Mouse (Mus musculus) CH12.LX (cell line): ENCODE data around the gene Pknox1. TPM values are rescaled to one million over a fixed set of nuclear protein-coding genes. Genes with fewer than 3 reads are reported as not detected.

Experiments used
- DNase-seq: peaks from one replicate; pipeline ENCODE4 v3.0.0-alpha.2; 2013; ENCODE audit errors: extremely low read depth
- H3K27ac ChIP-seq: 2 replicates; pipeline ENCODE4 v1.5.1; 2012; ENCODE audit warnings: low read depth, mild to moderate bottlenecking, control low read depth, moderate library complexity; ENCODE audit not compliant: insufficient read depth
- H3K27me3 ChIP-seq: replicated peaks from 2 replicates; pipeline ENCODE3; 2012; ENCODE audit warnings: inconsistent platforms
- H3K36me3 ChIP-seq, 2 experiments: replicated peaks in 1 of 2; 2 replicates each; pipeline versions ENCODE3 to v1.6.1; 2012; ENCODE audit warnings: inconsistent platforms in 1 of 2, low read length in 1 of 2, mild to moderate bottlenecking in 1 of 2, mixed read lengths in 1 of 2, moderate library complexity in 1 of 2; ENCODE audit not compliant: control insufficient read depth in 1 of 2, insufficient read depth in 1 of 2
- H3K4me1 ChIP-seq, 2 experiments: 2 replicates each; pipeline ENCODE4 v1.6.1; 2012; ENCODE audit warnings: inconsistent platforms in 1 of 2, moderate library complexity in 1 of 2; ENCODE audit not compliant: insufficient read depth in 2 of 2, control insufficient read depth in 1 of 2
- H3K4me2 ChIP-seq: 2 replicates; pipeline ENCODE4 v1.6.1; 2012; ENCODE audit warnings: low read depth, mild to moderate bottlenecking, control low read depth; ENCODE audit not compliant: poor library complexity, insufficient read depth, severe bottlenecking
- H3K4me3 ChIP-seq, 3 experiments: fragments of 150-350 bp in 1 of 3; sonication (generic) in 1 of 3; replicated peaks in 1 of 3; 2 replicates each; pipeline versions ENCODE3 to v1.5.1; 2011 to 2012; ENCODE audit warnings: low read depth in 2 of 3, low read length in 2 of 3, mild to moderate bottlenecking in 2 of 3, moderate library complexity in 2 of 3, control low read depth in 1 of 3, improper control_type of control experiment in 1 of 3, inconsistent platforms in 1 of 3, mixed read lengths in 1 of 3; ENCODE audit not compliant: poor library complexity in 1 of 3
- H3K79me2 ChIP-seq: replicated peaks from 2 replicates; pipeline ENCODE4 v1.6.1; 2012; ENCODE audit warnings: mild to moderate bottlenecking, moderate library complexity; ENCODE audit not compliant: control insufficient read depth, poor library complexity, insufficient read depth, severe bottlenecking; ENCODE audit errors: extremely low read depth
- H3K9ac ChIP-seq: 2 replicates; pipeline ENCODE4 v1.6.1; 2012; ENCODE audit warnings: low read depth, mild to moderate bottlenecking, control low read depth, moderate library complexity; ENCODE audit not compliant: insufficient read depth
- H3K9me3 ChIP-seq: replicated peaks from 2 replicates; pipeline ENCODE3; 2012; ENCODE audit warnings: low read length, inconsistent platforms, mixed read lengths
- BHLHE40 ChIP-seq: IDR thresholded peaks from 2 replicates; pipeline ENCODE4 v1.6.1; 2011; ENCODE audit warnings: mild to moderate bottlenecking, low read depth, low read length, improper control_type of control experiment
- CHD1 ChIP-seq: IDR thresholded peaks from 2 replicates; pipeline ENCODE4 v1.6.1; 2012; ENCODE audit warnings: low read depth, low read length, improper control_type of control experiment, inconsistent platforms
- CHD2 ChIP-seq: IDR thresholded peaks from 2 replicates; pipeline ENCODE4 v1.6.1; 2011; ENCODE audit warnings: low read length, improper control_type of control experiment
- ELF1 ChIP-seq: IDR thresholded peaks from 2 replicates; pipeline ENCODE4 v1.6.1; 2014; ENCODE audit warnings: low read depth, mild to moderate bottlenecking, inconsistent platforms, low read length, improper control_type of control experiment
- EP300 ChIP-seq: IDR thresholded peaks from 2 replicates; pipeline ENCODE4 v1.6.1; 2011; ENCODE audit warnings: low read length, improper control_type of control experiment
- ETS1 ChIP-seq: conservative IDR thresholded peaks from 2 replicates; pipeline ENCODE4 v1.6.1; 2012; ENCODE audit warnings: low read depth, mild to moderate bottlenecking, inconsistent platforms, low read length, improper control_type of control experiment, moderate library complexity
- GABPA ChIP-seq: IDR thresholded peaks from 2 replicates; pipeline ENCODE4 v1.6.1; 2012; ENCODE audit warnings: low read depth, low read length, improper control_type of control experiment, inconsistent platforms; ENCODE audit not compliant: insufficient replicate concordance
- IRF4 ChIP-seq: IDR thresholded peaks from 2 replicates; pipeline ENCODE4 v1.6.1; 2014; ENCODE audit warnings: low read depth, mild to moderate bottlenecking, inconsistent platforms, low read length, improper control_type of control experiment
- JUN ChIP-seq: IDR thresholded peaks from 2 replicates; pipeline ENCODE4 v1.6.1; 2011; ENCODE audit warnings: low read depth, mild to moderate bottlenecking, low read length, improper control_type of control experiment, moderate library complexity; ENCODE audit not compliant: insufficient read depth
- JUND ChIP-seq: conservative IDR thresholded peaks from 2 replicates; pipeline ENCODE4 v1.6.1; 2011; ENCODE audit warnings: low read depth, low read length, improper control_type of control experiment
- MEF2A ChIP-seq: IDR thresholded peaks from 2 replicates; pipeline ENCODE4 v1.6.1; 2014; ENCODE audit warnings: low read depth, mild to moderate bottlenecking, inconsistent platforms, low read length, improper control_type of control experiment, borderline replicate concordance
- MXI1 ChIP-seq: IDR thresholded peaks from 2 replicates; pipeline ENCODE4 v1.6.1; 2011; ENCODE audit warnings: mild to moderate bottlenecking, low read depth, low read length, improper control_type of control experiment
- MYC ChIP-seq: IDR thresholded peaks from 2 replicates; pipeline ENCODE4 v1.6.1; 2011; ENCODE audit warnings: low read depth, mild to moderate bottlenecking, improper control_type of control experiment, low read length
- NELFE ChIP-seq: IDR thresholded peaks from 2 replicates; pipeline ENCODE4 v1.6.1; 2011; ENCODE audit warnings: low read depth, low read length, improper control_type of control experiment
- PAX5 ChIP-seq: IDR thresholded peaks from 2 replicates; pipeline ENCODE4 v1.6.1; 2012; ENCODE audit warnings: low read length, inconsistent platforms, mixed read lengths
- POLR2AphosphoS2 ChIP-seq: IDR thresholded peaks from 2 replicates; pipeline ENCODE4 v1.6.1; 2011; ENCODE audit warnings: low read depth, low read length, improper control_type of control experiment
- RAD21 ChIP-seq: IDR thresholded peaks from 2 replicates; pipeline ENCODE4 v1.6.1; 2011; ENCODE audit warnings: low read depth, mild to moderate bottlenecking, low read length, improper control_type of control experiment, moderate library complexity
- SMC3 ChIP-seq: IDR thresholded peaks from 2 replicates; pipeline ENCODE4 v1.6.1; 2011; ENCODE audit warnings: low read depth, low read length, improper control_type of control experiment
- TBP ChIP-seq: conservative IDR thresholded peaks from 2 replicates; pipeline ENCODE4 v1.6.1; 2011; ENCODE audit warnings: low read depth, low read length, improper control_type of control experiment
- TCF12 ChIP-seq: IDR thresholded peaks from 2 replicates; pipeline ENCODE4 v1.6.1; 2014; ENCODE audit warnings: low read depth, mild to moderate bottlenecking, inconsistent platforms, low read length, improper control_type of control experiment
- USF1 ChIP-seq: IDR thresholded peaks from 2 replicates; pipeline ENCODE4 v1.6.1; 2014; ENCODE audit warnings: low read depth, mild to moderate bottlenecking, inconsistent platforms, low read length, improper control_type of control experiment
- USF2 ChIP-seq: conservative IDR thresholded peaks from 2 replicates; pipeline ENCODE4 v1.6.1; 2011; ENCODE audit warnings: low read depth, low read length, improper control_type of control experiment
- ZC3H11A ChIP-seq: IDR thresholded peaks from 2 replicates; pipeline ENCODE4 v1.6.1; 2012; ENCODE audit warnings: low read depth, mild to moderate bottlenecking, inconsistent platforms, low read length, improper control_type of control experiment
- ZNF384 ChIP-seq: IDR thresholded peaks from 2 replicates; pipeline ENCODE4 v1.6.1; 2012; ENCODE audit warnings: low read depth, low read length, improper control_type of control experiment, inconsistent platforms
- dilution Hi-C: fragments of 300-500 bp; cut with MboI; formaldehyde crosslinking; loops from 2 replicates; pipeline ENCODE4 v1.14.3; 2020; ENCODE audit warnings: low sequenced_read_pairs; ENCODE audit not compliant: extremely low pct_unique_long_range_greater_than_20kb, extremely low pct_ligation_motif_present
- in situ Hi-C: fragments of 300-500 bp; cut with MboI; formaldehyde crosslinking; loops from 3 replicates; pipeline ENCODE4 v1.14.3; 2019; ENCODE audit warnings: low sequenced_read_pairs, low pct_ligation_motif_present, low pct_unique_long_range_greater_than_20kb, mixed read lengths
- polyA plus RNA-seq: library from polyadenylated mRNA; unstranded; fragments of >175 nt; gene quantifications from 2 replicates; pipeline ENCODE4 v1.2.1, GENCODE M21; 2012; ENCODE audit warnings: low read depth; ENCODE audit not compliant: insufficient read length
- total RNA-seq, 2 experiments: library from RNA; depleted of rRNA; stranded (reverse); fragments of 300-350 nt in 1 of 2; fragments of >200 nt in 1 of 2; gene quantifications; 2 replicates each; pipeline ENCODE4 v1.2.3; 2012 to 2014

Gene Pknox1
- total and polyA plus RNA-seq, 3 experiments, result 15.1 to 22.3 (median 20.5) TPM

DNA sequence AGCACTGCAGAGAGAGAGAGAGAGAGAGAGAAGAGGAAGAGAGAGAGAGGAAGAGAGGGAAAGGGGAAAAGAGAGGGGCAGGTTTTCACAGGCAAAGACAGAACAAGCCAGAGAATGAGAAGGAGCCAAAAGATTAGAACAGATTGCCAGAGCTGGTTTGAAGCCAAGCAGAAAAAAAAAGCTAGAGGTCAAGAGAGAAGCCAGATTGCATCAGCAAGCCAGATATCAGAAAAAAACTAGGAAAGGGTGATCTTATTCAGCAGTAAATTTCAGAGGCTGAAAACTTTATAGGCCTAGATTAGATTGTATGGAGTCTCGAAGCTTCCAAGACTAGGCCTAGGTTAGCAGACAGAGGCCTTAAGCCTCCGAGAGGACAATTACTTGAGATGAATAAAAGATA lies 63.4 kb downstream of the Pknox1 start:
- Histone ChIP-seq H3K9me3 (peaks cover 4% of the 10 kb centered on the region), H3K27me3 (no peaks in the 10 kb centered on the region)
- in situ Hi-C loops, result loop anchor here (25.0 kb wide), 1 partner anchor 266 kb away; no protein-coding TSS in a partner anchor

DNA sequence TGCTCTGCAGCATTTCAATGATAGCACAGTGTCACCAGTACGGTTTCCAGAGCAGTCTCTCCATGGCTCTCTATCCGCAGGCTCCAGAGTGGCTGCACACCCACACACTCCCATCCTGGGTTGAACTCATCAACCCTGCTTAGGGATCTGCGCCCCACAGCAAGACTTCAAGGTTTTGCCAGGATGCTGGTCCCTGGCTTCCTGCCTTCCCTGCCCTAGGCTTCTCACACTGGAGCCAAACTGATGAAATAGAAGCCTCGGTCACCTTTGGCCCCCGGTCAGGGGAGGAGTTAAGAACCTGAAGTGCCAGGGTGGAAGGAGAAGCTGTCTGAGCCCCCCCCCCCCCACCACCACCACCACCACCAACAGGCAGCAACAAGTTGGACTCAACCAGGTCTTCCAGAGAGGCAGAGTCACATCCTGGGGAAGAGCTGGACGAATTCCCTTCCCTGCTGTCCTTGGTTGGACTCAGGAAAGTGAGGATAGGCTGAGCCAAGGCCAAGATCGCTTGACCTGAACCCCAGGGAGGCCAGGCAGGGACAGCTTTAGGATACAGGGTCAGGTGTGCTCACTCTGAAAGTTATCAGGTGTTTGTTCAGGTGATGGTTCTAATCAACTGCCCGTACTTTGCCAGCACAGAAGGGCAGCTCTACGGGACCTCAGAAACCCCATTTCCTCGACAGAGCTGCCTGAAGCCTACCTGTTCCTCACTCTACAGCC lies 66.7 kb downstream of the Pknox1 start:
- in situ Hi-C loops (loop anchor here (25.0 kb wide), 1 partner anchor 269 kb away; no protein-coding TSS in a partner anchor), dilution Hi-C loops (no loop called here)
- no peaks in the 10 kb centered on the region for H3K36me3 ChIP-seq
- H3K27me3 ChIP-seq, result peaks cover 5% of the 10 kb centered on the region
- H3K4me2 ChIP-seq, result no peak overlapping the region
- no peak overlapping the region for H3K27ac ChIP-seq
- no peaks in the 10 kb centered on the region for H3K79me2 ChIP-seq
- TF ChIP-seq JUND, result no peak
- TF ChIP-seq NELFE, result no peak
- no peak for TF ChIP-seq ZC3H11A
- no peak for TF ChIP-seq GABPA
- TF ChIP-seq BHLHE40, result no peak
- no peak for TF ChIP-seq CHD2
- no peak for TF ChIP-seq ZNF384
- no peak for TF ChIP-seq MEF2A
- TF ChIP-seq USF2, result no peak
- TF ChIP-seq JUN, result no peak
- no peak for TF ChIP-seq CHD1
- TF ChIP-seq EP300, result no peak
- TF ChIP-seq PAX5, result no peak
- TF ChIP-seq ELF1, result no peak
- TF ChIP-seq RAD21, result no peak
- no peak for TF ChIP-seq IRF4
- H3K4me3 ChIP-seq, result no peak overlapping the region
- no peak overlapping the region for H3K9ac ChIP-seq
- H3K4me1 ChIP-seq, result no peaks in the 10 kb centered on the region
- peaks cover 4% of the 10 kb centered on the region for H3K9me3 ChIP-seq
- no peak for DNase-seq

More for the DNA sequence above, 63.4 kb downstream of the Pknox1 start:
- Histone ChIP-seq H3K4me2 (no peak overlapping the region), H3K9ac (no peak overlapping the region), H3K27ac (no peak overlapping the region), H3K4me1 (0 out of 4 replicates have a peak, but pooled peaks cover 0 to 2% of the 10 kb centered on the region in 2 experiments), H3K4me3 (no peak overlapping the region), H3K79me2 (no peaks in the 10 kb centered on the region)
- dilution Hi-C loops, result no loop called here
- DNase-seq, result no peak
- TF ChIP-seq TCF12, result no peak
- no peak for TF ChIP-seq POLR2AphosphoS2
- no peak for TF ChIP-seq TBP
- no peak for TF ChIP-seq MXI1
- no peak for TF ChIP-seq JUND
- TF ChIP-seq GABPA, result no peak
- no peak for TF ChIP-seq ETS1
- no peak for TF ChIP-seq MYC
- no peak for TF ChIP-seq CHD2
- TF ChIP-seq RAD21, result no peak
- no peak for TF ChIP-seq EP300
- TF ChIP-seq USF1, result no peak
- no peak for TF ChIP-seq ELF1
- TF ChIP-seq MEF2A, result no peak
- TF ChIP-seq SMC3, result no peak
- TF ChIP-seq, all 38 proteins: peak for 0
- H3K36me3 ChIP-seq, result no peaks in the 10 kb centered on the region
